Mouse (Mus musculus) heart, adult 8-10 months (tissue): ENCODE results near the gene Bud23. TPM values are rescaled to one million over a fixed set of nuclear protein-coding genes. Genes with fewer than 3 reads are reported as not detected.
A peak's percentile ranks its signal among the peaks of the same experiment; 100 is the strongest.
"Not testable (repeated sequence)": the region's sequence is repeated elsewhere in the genome, so short reads cannot be mapped to it uniquely, and the experiment has no call there.

Experiments used
- DNase-seq: peaks from one replicate; pipeline ENCODE4 v3.0.0; 2022; ENCODE audit warnings: low spot score
- total RNA-seq, 4 experiments: library from RNA; stranded (reverse); gene quantifications; 2 replicates each; pipeline ENCODE4 v1.2.4; 2022

Bud23 gene
- 10 to 100 TPM; 18.0 to 31.3 (median 23.7) TPM for total RNA-seq

GRCm38 (mm10) chr5:135064909-135065446 is at the start of gene Bud23:
Gene Bud23 (minus strand): TSS chr5:135064959.
- DNase-seq: not testable (repeated sequence)

GRCm38 (mm10) chr5:135113782-135114181 is 49.0 kb upstream of the Bud23 start:
- no peak for DNase-seq

- DNase-seq: no peak
Measured at GRCm38 (mm10) chr5:135109976-135110375, 45.2 kb upstream of the Bud23 start.

GRCm38 (mm10) chr5:135109426-135109825 is 44.7 kb upstream of the Bud23 start:
- DNase-seq: no peak

- no peak for DNase-seq
Measured at GRCm38 (mm10) chr5:135109017-135109416, 44.3 kb upstream of the Bud23 start.

GRCm38 (mm10) chr5:135107521-135108501 is 43.1 kb upstream of the Bud23 start:
- peak; percentile 69 for DNase-seq

- DNase-seq: peak; percentile 71
Measured at GRCm38 (mm10) chr5:135106758-135107256, 42.0 kb upstream of the Bud23 start.

GRCm38 (mm10) chr5:135103999-135104660 is 39.4 kb upstream of the Bud23 start:
- DNase-seq: no peak

- no peak for DNase-seq
Measured at GRCm38 (mm10) chr5:135100981-135101380, 36.2 kb upstream of the Bud23 start.

- DNase-seq: no peak
Measured at GRCm38 (mm10) chr5:135089653-135090052, 24.9 kb upstream of the Bud23 start, which contains the start of gene Mlxipl. Gene Mlxipl (plus strand): TSS chr5:135089890.

GRCm38 (mm10) chr5:135086871-135087270 is 22.1 kb upstream of the Bud23 start:
- no peak for DNase-seq

GRCm38 (mm10) chr5:135080539-135080938 is 15.8 kb upstream of the Bud23 start:
- DNase-seq: no peak

GRCm38 (mm10) chr5:135079578-135079977 is 14.8 kb upstream of the Bud23 start:
- DNase-seq: no peak

- DNase-seq: no peak
Measured at GRCm38 (mm10) chr5:135078482-135078810, 13.7 kb upstream of the Bud23 start.

- peak; percentile 86 for DNase-seq
Measured at GRCm38 (mm10) chr5:135077564-135078481, 13.1 kb upstream of the Bud23 start, which contains the start of gene Vps37d. Gene Vps37d (minus strand): TSS chr5:135078266.

GRCm38 (mm10) chr5:135076931-135077505 is 12.3 kb upstream of the Bud23 start:
- DNase-seq: no peak

GRCm38 (mm10) chr5:135076368-135076767 is 11.6 kb upstream of the Bud23 start:
- no peak for DNase-seq

- DNase-seq: no peak
Measured at GRCm38 (mm10) chr5:135075655-135076054, 10.9 kb upstream of the Bud23 start.

- DNase-seq: no peak
Measured at GRCm38 (mm10) chr5:135073349-135074150, 8.8 kb upstream of the Bud23 start.

- DNase-seq: no peak
Measured at GRCm38 (mm10) chr5:135072720-135073119, 8.0 kb upstream of the Bud23 start.
